Mouse (Mus musculus) thymus, postnatal 14 days (tissue): Measurements from ENCODE around the gene Magix.
"Not testable (repeated sequence)": the region's sequence is repeated elsewhere in the genome, so short reads cannot be mapped to it uniquely, and the experiment has no call there.

Experiments used
- DNase-seq: peaks from one replicate; pipeline ENCODE4 v3.0.0; 2021

The Magix gene

DNA sequence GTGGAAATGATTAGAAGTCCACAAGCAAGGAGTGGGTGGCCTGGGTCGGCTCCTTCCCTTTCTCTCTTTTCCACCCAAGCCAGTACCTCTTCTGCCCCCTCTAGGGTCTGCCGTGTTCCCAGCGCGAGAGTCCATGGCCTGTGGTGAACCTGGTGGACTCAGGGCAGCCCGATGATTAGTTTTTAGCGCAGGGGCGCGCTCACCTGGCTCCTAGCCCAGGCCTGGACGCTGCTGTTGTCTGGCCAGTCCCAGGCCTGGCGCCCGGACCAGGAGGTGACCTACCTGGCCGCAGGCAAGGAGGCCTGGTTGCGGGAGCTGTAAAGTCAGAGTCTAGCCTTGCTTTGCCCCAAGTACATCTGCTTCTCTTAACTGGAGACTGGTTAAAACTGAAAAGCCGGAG, at the start of gene Magix:
Gene Magix (minus strand): TSS at position 388 of the 400 bp plus-strand sequence.
- no peak for DNase-seq

DNA sequence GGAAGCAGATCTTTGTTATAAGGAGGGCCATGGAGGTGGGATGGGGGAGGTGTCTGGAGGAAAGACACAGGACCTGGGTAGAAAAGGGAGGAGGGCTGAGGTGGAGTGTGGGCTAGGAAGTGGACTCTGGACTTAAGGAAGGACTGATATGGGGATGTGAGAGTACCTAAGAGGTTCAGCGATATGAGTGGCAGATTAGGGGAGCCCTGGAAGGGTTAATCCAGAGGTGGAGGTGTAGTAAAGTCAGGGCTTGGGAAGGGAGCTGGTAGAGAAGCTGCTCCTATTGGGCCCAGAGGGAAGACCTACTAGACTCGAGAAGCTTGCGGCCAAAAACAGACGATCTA, 47.8 kb upstream of the Magix start:
- DNase-seq, result no peak

DNA sequence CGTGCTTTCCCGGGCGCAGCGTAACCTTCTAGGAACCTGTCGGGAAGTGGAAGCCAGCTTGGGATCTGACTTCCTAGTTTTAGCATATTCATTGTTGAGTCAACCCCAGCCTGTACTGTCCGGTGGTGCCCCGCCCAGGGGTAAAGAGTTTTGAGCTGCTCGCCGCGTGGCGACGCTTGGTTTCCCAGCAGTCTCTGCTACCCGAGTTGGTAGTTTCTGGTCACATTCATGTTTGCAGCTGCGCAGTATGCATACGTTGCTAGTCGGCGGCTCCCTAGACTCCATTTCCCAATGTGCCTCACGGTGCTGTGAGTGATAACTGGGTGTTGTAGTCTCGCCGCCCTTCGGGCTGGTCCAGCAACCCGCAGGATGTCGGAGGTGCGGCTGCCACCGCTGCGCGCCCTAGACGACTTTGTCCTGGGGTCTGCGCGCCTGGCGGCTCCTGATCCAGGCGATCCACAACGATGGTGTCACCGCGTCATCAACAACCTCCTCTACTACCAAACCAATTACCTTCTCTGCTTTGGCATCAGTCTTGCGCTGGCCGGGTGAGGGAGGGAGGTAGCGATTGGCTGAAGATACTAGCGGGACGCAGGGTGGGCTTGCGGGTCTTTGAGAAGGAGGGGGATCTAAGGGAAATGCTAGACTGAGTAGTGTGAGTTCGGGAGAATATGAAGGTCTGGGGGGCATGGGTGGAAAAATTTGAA, 47.3 kb upstream of the Magix start, which contains the start of gene Praf2:
Gene Praf2 (plus strand): TSS at position 225 of the 707 bp plus-strand sequence.
- DNase-seq, result peak; percentile 77

DNA sequence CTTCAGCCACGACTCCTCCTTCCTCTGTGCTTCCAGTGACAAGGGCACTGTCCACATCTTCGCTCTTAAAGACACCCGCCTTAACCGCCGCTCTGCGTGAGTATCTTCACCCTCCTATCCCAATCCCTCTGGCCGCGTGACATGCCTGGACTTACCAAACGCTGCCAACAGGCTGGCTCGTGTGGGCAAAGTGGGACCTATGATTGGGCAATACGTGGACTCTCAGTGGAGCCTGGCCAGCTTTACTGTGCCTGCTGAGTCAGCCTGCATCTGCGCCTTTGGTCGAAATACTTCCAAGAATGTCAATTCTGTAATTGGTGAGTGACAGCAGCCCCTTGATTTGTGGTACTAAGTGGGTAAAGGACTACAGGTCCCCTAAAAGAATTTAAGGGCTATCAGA, 46.1 kb upstream of the Magix start:
- no peak for DNase-seq

DNA sequence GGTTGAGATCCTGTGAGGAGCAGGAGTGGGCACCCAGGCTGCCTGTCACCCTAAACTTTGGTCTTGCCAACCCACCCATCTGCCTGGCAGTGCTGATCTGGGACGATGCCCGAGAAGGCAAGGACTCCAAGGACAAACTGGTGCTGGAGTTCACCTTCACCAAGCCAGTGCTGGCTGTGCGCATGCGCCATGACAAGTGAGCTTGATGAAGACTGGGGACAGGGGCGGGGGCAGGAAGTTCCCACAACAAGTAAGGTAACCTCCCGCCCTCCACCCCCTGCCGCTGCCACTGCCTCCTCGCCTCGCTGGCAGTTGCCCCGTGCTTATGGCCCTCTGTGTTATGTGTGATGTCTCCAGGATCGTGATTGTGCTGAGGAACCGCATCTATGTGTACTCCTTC, 44.8 kb upstream of the Magix start:
- no peak for DNase-seq

DNA sequence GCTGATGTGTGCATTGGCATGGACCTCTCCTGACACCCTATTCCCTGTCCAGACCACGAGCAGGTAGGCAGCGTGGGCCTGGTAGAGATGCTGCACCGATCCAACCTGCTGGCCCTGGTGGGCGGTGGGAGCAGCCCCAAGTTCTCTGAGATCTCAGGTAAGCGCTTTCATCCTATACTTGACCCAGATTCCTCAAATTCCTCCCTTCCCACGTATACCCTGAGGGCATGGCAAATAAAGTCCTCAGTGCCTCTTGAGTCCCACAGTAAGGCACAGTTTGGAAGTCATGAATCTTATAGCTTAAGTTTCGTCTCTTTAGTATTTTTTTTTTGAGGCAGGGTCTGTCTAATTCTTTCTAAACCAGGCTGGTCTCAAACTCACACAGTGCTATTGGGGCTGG, 43.1 kb upstream of the Magix start:
- no peak for DNase-seq

DNA sequence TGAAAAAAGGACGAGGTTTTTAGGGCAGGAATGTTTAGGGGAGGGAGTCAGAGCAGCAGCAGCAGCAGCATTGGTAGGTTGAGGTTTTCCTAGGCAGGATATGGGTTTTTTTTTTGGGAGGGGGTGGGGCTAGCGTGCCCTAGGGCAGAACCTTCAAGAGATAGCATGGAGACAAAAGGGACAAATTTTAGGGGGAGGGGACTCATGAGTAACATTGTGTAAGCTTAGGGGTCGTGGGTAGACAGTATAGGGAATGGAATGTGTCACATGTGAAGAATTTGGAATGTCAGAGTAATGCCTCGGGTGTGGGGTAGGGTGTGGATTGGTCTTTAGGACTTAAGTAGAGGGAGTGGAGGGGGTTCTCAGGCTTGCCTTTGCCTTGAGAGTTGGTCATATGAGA, 41.6 kb upstream of the Magix start:
- DNase-seq, result no peak

DNA sequence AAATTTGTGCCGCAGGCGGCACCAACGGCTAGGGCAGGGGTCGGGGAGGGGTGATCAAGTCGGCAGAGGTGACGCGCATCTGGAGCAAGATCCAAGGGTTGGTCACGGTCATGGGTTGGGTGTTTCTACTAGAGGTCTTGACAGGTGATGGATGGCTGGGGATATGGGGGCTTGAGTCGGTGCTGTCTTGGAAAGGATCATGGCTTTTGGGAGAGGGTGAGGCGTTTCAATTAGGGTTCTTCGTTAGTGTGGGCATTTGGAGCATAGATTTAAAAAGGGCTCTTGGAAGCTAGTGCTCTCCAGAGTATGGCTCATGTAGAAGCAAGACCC, 41.2 kb upstream of the Magix start:
- DNase-seq, result no peak

GRCm38 (mm10) chrX:7721514-7722281, 40.6 kb upstream of the Magix start, which contains the start of gene Gm45208:
Gene Gm45208, plus strand, starts transcription at chrX:7722245.
- peak; percentile 74 for DNase-seq

GRCm38 (mm10) chrX:7716058-7716457, 35.0 kb upstream of the Magix start:
- peak; percentile 16 for DNase-seq

DNA sequence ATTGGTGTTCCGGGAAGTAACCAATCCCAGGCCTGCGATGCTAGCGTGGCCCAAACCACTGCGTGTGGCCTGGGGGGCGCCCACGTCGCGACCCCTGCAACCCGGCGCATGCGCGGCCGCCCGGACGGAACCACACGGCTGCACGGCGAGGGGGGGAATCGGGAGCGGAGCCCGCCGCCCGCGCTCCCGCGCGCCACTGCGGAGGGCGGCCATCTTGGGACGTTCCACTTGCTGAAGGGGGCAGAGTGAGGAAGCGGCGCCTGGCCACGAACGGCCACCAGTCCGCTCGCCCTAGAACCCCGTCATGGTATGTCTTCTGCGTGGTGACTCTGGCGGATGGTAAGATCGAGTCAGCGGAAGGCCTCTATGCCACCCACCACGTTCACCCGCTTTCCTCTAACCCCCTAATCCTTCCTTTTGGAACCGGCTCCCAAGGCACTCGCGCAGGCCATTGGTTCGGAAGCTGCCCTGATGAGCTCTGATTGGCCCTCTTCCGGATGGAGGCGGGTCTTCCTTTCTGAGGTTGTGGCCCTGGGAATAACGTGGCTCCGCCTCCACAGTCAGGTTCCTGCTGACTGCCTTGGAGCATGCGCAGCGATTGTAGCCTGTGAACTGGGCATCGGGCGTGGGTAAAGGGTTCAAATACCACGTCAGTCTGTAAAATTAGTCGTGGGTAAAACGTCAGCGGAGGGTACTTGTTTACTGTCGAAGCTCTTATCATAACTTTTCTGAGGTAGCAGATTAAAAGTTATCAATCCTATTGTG, 33.3 kb upstream of the Magix start, which contains the start of gene Wdr45:
Gene Wdr45 (plus strand): TSS at position 199 of the 765 bp plus-strand sequence.
- DNase-seq, result peak; percentile 92

DNA sequence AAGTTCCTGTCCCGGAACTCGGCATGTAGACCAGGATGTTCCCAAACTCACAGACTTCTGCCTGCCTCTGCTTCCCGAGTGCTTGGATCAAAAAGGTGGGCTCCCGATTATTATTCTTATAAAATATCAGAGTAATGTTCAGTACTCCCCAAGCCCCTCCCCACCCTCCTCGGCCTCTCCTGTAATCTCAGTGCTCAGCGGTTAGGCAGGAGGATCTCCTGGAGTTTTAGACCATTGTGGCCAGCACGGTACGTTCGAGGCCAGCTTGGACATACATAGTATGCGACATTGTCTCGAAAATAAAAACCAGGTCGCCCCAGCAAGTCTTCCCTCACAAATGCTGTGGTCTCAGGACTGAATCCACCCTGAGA, 32.7 kb upstream of the Magix start:
- not testable (repeated sequence) for DNase-seq

DNA sequence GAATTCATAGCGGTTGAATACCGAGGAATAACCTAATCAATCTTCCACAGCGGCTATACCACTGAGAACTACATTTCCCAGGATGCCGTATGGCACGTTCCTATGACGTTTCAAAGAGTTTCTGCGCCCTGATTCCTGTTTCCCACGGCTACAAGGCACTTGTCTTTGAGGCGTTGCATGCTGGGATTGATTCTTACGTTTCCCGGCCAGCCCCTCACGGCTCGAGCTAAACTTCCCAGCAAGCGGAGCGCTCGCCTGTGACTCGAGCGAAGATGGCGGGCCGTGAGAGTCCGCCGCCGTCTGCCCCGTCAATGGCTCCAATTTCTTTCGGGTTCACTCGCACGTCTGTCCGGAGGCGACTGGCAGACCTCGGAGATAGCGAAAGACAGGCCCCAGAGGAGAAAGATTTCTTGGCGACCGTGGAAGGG, 15.9 kb upstream of the Magix start, which contains the start of gene Gpkow:
Gene Gpkow (plus strand): TSS at position 178 of the 428 bp plus-strand sequence.
- DNase-seq, result peak; percentile 83

- DNase-seq, result no peak
Observed at GRCm38 (mm10) chrX:7696520-7696919, 15.5 kb upstream of the Magix start.

DNA sequence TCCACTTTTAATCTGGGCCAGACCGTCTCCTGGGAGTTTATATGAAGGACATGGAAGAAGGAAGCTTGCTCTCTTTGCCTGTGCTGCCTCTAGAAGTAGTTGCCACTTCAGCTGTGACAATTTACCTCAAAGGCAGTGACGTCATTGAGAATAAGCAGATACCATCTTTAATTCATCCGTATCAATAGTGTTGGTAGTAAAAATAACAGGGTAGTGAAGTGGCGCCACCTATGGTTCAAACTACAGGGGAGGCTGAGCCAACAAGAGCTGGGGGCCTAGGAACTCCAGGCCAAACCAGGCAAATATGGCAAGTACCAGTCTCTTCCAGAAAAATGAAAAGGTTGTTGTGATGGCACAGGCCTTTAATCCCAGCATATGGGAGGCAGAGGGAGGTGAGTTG, 11.8 kb upstream of the Magix start:
- peak; percentile 55 for DNase-seq

DNA sequence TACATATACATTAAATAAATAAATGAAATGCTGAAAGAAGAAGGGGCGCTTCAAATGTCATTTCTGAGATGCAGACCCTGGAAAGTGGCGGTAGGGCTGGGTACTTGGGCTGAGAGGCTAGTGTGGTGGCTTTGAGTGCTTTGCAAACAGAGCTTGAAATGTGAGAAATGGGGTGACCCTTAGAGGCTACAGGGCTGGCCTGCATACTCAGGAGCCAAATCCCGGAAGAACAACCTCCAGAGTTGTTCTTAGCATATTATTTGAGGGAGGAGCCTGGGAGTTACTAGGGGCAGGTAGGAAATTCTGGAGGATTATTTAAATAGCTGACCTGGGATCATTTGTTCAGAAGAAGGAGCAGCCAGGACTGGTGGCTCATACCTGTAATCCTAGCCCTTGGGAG, 9.4 kb upstream of the Magix start:
- no peak for DNase-seq

DNA sequence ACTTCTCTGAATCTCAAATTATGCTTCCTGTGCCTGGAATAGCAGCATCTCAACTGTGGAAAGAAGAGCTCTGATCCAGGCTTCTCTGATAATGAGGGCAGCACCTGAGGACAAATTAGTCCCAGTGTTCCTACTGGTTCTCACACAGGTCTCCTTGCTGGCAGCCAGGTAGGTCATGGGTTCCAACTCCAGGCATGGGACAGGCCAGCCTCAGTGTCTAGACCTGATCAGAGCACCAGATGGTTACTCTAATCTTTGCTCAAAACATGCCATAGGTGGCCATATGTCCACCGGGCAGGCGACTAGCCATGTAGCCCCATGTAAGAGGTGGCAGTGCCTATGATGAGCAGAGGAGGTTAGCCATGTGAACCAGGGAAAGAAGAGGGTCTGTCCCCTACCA, 7.3 kb upstream of the Magix start:
- no peak for DNase-seq

GRCm38 (mm10) chrX:7680057-7680412, 1.0 kb downstream of the Magix start:
- DNase-seq, result no peak

GRCm38 (mm10) chrX:7679405-7680056, 1.5 kb downstream of the Magix start:
- peak; percentile 91 for DNase-seq

GRCm38 (mm10) chrX:7678986-7679385, 2.1 kb downstream of the Magix start:
- DNase-seq, result no peak

GRCm38 (mm10) chrX:7675001-7675380, 6.1 kb downstream of the Magix start:
- no peak for DNase-seq

- peak; percentile 55 for DNase-seq
Observed at GRCm38 (mm10) chrX:7674284-7675000, 6.6 kb downstream of the Magix start.
